Mouse (Mus musculus) layer of hippocampus, postnatal 36 days (tissue): ENCODE results near the gene Olfr986. TPM values are rescaled to one million over a fixed set of nuclear protein-coding genes. Genes with fewer than 3 reads are reported as not detected.

Experiments used
- DNase-seq, 2 experiments: peaks; one replicate each; pipeline ENCODE4 v3.0.0; 2022
- total RNA-seq, 2 experiments: library from RNA; stranded (reverse); gene quantifications; 2 replicates each; pipeline ENCODE4 v1.2.3; 2021

The Olfr986 gene
- total RNA-seq, 2 experiments from 2014 or later, result not detected

DNA sequence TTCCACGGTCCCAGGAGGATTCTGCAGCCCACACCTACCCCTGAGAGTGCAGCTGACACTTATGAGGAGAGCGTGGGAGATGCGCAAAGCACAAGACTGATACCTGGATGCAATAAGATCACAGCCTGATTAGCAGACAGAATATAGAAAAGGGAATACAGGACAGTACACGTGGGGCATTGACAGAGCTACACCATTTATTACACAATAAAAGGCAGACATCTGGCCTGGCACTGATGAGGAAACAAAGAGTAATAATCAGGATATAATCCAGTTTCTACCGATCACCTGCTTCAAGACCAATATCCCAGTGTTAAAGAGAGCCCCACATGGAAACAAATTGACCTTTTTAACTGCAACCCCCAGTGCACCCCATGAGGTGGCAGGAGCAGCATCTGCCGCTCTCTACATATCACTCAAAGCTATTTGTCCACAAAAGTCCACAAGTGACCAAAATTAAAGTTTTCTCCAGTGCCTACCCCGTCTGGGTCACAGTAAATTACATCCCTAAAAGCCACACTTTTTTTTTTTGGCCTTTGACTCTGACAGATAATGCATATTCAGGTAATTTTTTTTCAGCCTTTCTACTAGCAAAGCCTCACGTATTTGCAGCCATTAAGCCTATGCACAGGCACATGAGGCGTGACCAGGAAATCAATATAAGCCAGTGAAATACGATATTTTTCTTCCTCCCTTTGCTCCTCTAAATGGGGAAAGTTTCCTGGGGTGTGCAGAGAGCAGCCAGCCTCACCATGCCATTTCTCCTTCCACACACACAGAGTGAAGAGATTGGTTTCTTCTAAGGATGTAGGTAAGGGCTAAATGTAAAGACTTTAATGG, 53.7 kb downstream of the Olfr986 start:
- no peak for DNase-seq

- DNase-seq, result no peak
These were observed 54.5 kb downstream of the Olfr986 start for GRCm38 (mm10) chr9:40235220-40235619.

Other genes with a start within 250 kb of the Olfr986 start
- not detected for gene Olfr974, start 243.4 kb upstream of the Olfr986 start, total RNA-seq
- not detected for gene Olfr975, start 228.9 kb upstream of the Olfr986 start, total RNA-seq
- gene Olfr976, start 219.8 kb upstream of the Olfr986 start, total RNA-seq, result not detected
- gene Olfr978, start 188.8 kb upstream of the Olfr986 start, total RNA-seq, result not detected
- not detected for gene Olfr979, start 177.5 kb upstream of the Olfr986 start, total RNA-seq
- not detected for gene Olfr980, start 171.3 kb upstream of the Olfr986 start, total RNA-seq
- gene Olfr981, start 159.5 kb upstream of the Olfr986 start, total RNA-seq, result not detected
- not detected for gene Olfr982, start 107.1 kb upstream of the Olfr986 start, total RNA-seq
- not detected for gene Olfr983, start 87.3 kb upstream of the Olfr986 start, total RNA-seq
- gene Olfr984, start 66.7 kb upstream of the Olfr986 start, total RNA-seq, result not detected
- not detected for gene Olfr985, start 50.7 kb upstream of the Olfr986 start, total RNA-seq
- not detected for gene Tmem225, start 32.8 kb upstream of the Olfr986 start, total RNA-seq
- gene Zfp202, start 11.4 kb downstream of the Olfr986 start, total RNA-seq, result 1 to 10 TPM; 3.7 to 4.2 TPM
- 100 to 1,000 TPM; 249 to 260 TPM for gene Scn3b, start 88.3 kb downstream of the Olfr986 start, total RNA-seq